Mouse (Mus musculus) embryo, embryonic 10 days (tissue): Measurements from ENCODE around the gene Zkscan2.

ENCODE experiments used
- DNase-seq: peaks from one replicate; pipeline ENCODE4 v3.0.0-alpha.2; 2015; ENCODE audit warnings: low spot score

The Zkscan2 gene

DNA sequence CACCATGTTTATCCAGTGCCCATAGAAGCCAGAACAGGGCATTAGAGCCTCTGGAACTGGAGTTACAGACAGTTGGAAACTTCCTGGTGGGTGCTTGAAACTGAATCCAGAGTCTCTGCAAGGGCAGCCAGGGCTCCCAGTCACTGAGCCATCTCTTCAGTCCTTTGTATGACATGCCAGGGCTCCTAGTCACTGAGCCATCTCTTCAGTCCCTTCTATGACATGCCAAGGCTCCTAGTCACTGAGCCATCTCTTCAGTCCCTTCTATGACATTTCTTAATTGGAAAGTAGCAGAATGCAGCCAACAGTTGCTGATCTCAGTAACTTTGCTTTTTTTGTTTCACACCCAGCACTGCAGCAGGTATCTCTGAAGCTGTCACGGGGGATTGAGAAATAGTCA, 58.2 kb downstream of the Zkscan2 start:
- DNase-seq, result no peak

DNA sequence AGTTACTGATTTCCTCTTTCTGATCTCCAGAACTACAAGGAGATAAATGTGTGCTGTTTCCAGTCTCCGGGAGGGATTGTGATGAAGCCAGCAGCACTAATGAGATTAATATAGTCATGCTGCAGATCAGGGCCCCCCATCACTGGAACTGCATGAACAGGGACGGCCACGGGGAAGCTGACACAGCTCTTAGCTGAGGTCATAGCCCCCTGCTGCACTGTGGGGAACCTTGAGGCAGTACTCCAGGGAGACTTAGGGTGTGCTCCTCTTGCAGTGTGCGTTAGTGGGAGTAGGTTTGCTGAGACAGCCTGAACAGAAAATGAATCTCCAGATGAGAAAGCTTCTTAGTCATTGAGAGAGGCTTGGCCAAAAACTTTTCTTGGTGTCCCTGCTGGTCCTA, 69.0 kb downstream of the Zkscan2 start:
- no peak for DNase-seq

DNA sequence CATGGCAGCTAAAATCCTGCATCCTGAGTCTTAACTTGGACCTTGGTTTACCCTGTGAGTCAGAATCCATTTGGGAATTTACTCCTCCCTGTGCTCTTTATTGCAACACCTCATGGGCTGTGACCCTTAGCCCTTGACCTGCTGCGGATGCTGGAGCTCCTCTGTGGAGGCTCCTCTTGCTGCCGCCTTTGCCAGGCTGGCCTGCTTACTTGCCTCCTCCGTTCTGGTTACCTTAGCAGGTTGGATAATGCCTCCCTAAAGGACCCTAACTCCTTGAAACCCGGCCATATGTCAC, 69.9 kb downstream of the Zkscan2 start:
- DNase-seq, result no peak

DNA sequence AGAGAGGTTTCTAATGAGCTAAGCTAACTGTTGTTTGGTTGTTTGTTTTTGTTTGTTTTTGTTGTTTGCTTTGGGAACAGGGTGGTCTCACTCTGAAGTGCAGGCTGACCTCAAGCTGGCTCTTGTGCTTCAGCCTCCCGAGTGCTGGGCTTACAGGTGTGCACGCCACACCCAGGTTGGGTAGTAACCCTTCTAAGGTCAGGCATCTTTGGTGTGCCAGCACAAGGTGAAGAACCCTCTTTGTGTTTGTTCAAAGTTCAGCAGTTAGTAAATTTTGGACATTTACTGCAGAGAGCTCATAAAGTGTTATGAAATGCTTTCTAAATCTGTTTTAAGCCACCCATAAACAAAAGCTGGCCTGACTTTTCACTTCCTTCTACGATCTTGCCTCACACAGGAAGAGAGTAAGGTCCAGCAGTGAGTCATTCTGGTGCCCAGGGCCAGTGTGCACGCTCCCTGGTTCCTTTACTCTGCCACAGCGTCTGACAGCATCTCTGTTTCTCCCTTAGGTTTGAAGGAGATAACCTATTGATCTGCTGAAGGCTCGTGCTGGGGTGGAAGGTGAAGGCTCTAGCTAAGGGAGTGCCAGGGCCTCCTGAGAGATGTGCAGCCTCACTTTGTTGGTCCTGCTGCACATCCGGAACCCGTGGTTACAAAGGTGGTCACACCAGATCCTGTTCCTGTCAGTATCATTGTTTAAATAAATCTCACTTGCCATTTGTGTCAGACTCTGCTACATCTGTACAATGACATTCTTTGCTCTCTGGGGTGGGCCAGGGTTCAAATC, 70.4 kb downstream of the Zkscan2 start:
- DNase-seq, result no peak
